Mouse (Mus musculus): ENCODE data around the gene Nbas. TPM values are rescaled to one million over a fixed set of nuclear protein-coding genes. Genes with fewer than 3 reads are reported as not detected.

Gene Nbas
- polyA plus RNA-seq, 1 experiment from 2014 or later = 16.9 TPM

DNA sequence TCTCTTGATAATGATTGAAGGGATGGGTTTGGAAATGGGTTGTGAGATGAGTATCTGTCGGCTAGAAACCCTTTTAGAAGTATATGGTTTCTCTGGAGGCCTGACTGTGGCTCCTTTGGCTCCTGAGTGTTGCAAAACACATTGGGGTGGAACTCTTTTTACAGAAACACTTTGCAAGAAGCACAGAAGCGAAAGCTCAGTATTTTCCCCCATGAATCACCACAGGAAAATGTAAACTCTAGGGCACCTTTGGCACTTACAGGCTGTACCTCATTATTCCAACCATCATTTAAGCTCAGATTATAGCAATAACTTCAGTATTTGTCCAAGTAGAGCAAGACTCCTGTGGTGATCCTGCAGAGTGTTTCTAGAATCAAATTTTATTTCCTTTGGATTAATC is 180.0 kb downstream of the Nbas start:
- H3K4me3 ChIP-seq (ENCODE audit: low read length) = no peak overlapping the region
- H3K27me3 ChIP-seq (replicated peaks; ENCODE audit: control insufficient read depth, insufficient read depth, low read length) = no peaks in the 10 kb centered on the region
- H3K9me3 ChIP-seq (ENCODE audit: control insufficient read depth, low read length) = no peaks in the 10 kb centered on the region
- no peak for ATAC-seq
- H3K4me1 ChIP-seq (ENCODE audit: control insufficient read depth, insufficient read depth, low read length) = no peaks in the 10 kb centered on the region; the same call in 1 of the 2 replicates
- no peak overlapping the region for H3K4me2 ChIP-seq (ENCODE audit: low read depth, low read length)
- H3K9ac ChIP-seq (ENCODE audit: low read depth, low read length) = no peak overlapping the region
- WGBS = 74% methylated on average over 2 of the region's 2 CpGs
- no peaks in the 10 kb centered on the region for H3K36me3 ChIP-seq (ENCODE audit: control insufficient read depth, insufficient read depth, low read length)
- H3K27ac ChIP-seq (ENCODE audit: low read length) = no peak overlapping the region

DNA sequence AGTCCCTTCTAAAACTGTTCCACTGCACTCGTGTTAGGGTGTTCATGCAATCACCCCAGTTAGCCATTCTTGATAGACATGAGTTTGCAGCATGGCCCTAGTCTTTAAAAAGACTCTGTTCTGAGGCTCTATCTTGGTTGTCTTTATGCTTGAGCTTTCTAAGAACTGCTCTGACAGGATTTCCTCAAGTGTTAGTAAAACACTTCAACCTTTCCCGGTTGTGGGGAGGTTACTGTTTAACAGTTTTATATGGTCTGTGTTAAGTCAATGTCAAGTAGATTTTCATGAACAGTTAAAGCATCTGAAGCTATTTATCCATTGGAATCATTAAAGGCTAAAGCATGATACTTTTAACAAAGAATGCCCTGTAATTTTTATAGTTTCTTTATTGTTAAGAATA is 183.1 kb downstream of the Nbas start:
- 49% methylated on average over 2 of the region's 2 CpGs for WGBS
- Histone ChIP-seq H3K4me1 (ENCODE audit: control insufficient read depth, insufficient read depth, low read length) (no peaks in the 10 kb centered on the region; the same call in 1 of the 2 replicates), H3K9ac (ENCODE audit: low read depth, low read length) (no peak overlapping the region), H3K27ac (ENCODE audit: low read length) (no peak overlapping the region), H3K9me3 (ENCODE audit: control insufficient read depth, low read length) (no peaks in the 10 kb centered on the region), H3K36me3 (ENCODE audit: control insufficient read depth, insufficient read depth, low read length) (peaks cover 3% of the 10 kb centered on the region; the same call in 1 of the 2 replicates), H3K27me3 (replicated peaks; ENCODE audit: control insufficient read depth, insufficient read depth, low read length) (no peaks in the 10 kb centered on the region), H3K4me2 (ENCODE audit: low read depth, low read length) (no peak overlapping the region), H3K4me3 (ENCODE audit: low read length) (no peak overlapping the region)
- ATAC-seq = no peak

DNA sequence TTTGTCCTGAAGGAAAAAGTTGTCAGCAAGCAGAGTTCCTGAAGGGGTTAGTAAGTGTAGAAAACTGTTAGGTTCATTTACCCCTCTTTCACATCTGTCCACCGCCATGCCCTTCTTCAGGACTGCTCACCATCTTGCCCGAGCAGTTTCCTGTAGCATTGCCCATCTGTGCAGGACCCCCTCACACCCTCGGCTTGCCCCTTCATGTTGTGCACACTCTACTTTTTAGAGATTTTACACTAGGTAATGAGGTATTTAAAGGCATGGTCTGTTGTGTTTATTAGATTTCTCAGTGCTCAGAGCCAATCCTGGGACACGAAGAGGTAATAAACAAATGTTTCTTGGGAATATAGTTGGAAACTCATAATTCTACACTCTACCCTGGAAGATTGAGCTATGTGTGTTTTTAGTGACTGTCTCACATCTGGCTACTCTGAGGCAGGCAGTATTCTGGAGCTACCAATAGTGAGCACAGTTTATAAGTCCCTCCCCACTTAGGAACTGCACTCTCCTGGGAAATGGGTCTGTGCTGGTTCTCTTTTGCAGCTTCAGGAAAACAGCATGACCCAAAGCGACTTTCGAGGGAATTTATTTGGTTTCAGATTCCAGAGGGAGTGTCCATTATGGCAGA is 191.4 kb downstream of the Nbas start:
- Histone ChIP-seq H3K27me3 (replicated peaks; ENCODE audit: control insufficient read depth, insufficient read depth, low read length) (no peaks in the 10 kb centered on the region), H3K36me3 (ENCODE audit: control insufficient read depth, insufficient read depth, low read length) (peaks cover 3% of the 10 kb centered on the region; the same call in 1 of the 2 replicates), H3K4me1 (ENCODE audit: control insufficient read depth, insufficient read depth, low read length) (no peaks in the 10 kb centered on the region), H3K9me3 (ENCODE audit: control insufficient read depth, low read length) (no peaks in the 10 kb centered on the region), H3K27ac (ENCODE audit: low read length) (no peak overlapping the region), H3K9ac (ENCODE audit: low read depth, low read length) (no peak overlapping the region), H3K4me2 (ENCODE audit: low read depth, low read length) (no peak overlapping the region), H3K4me3 (ENCODE audit: low read length) (no peak overlapping the region)
- 86% methylated on average over 6 of the region's 6 CpGs for WGBS
- no peak for ATAC-seq

DNA sequence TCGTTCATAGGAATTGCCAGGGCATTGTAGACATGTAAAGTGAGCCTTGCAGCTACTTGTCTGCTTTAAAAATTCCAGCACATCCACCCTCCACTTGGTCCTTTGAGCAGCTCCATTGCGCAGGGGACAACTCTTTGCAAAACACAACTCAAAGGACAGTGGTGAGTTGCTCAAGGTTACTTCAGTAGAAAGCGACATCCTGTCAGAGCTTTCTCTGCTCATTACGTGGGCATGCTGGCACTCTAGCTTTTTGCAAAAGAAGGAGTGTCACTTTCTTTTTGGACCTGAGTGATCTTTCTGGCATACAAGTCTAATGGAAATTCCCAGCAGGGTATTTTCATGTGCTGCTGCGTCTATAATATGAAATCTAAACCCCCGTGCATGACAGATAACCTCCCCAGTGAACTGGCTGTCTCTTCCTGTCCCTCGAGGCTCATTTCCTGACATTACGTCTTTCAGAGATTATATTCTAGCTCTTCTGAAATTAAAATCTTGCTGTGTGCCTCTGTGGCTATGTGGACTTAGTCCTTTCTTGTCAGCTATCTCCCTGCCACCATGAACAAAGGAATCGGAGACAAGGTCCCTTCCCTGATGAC is 192.7 kb downstream of the Nbas start:
- Histone ChIP-seq H3K9me3 (ENCODE audit: control insufficient read depth, low read length) (no peaks in the 10 kb centered on the region), H3K36me3 (ENCODE audit: control insufficient read depth, insufficient read depth, low read length) (no peaks in the 10 kb centered on the region), H3K9ac (ENCODE audit: low read depth, low read length) (no peak overlapping the region), H3K4me3 (ENCODE audit: low read length) (no peak overlapping the region), H3K27me3 (replicated peaks; ENCODE audit: control insufficient read depth, insufficient read depth, low read length) (no peaks in the 10 kb centered on the region), H3K4me2 (ENCODE audit: low read depth, low read length) (no peak overlapping the region), H3K27ac (ENCODE audit: low read length) (no peak overlapping the region), H3K4me1 (ENCODE audit: control insufficient read depth, insufficient read depth, low read length) (no peaks in the 10 kb centered on the region)
- ATAC-seq = no peak
- 81% methylated on average over 9 of the region's 9 CpGs for WGBS

DNA sequence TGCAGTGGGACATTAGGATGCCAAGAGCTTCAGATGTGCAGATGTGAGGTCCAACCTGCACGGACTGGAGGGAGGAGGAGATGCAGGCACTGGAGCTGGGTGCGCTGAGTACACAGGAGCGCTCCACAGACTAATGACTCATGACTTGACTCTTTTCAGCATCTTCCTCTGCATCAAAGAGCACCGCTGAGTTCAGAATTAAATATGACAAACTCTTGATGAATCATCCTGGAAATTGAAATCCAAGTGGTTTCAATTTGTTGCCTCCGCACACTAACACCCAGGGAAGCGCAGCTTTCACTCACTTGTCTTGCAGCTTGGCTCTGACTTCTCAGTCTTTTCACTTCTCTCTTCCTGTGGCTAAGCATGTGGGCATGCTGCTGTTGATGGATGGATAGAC is 193.5 kb downstream of the Nbas start:
- H3K9ac ChIP-seq (ENCODE audit: low read depth, low read length) = no peak overlapping the region
- no peaks in the 10 kb centered on the region for H3K27me3 ChIP-seq (replicated peaks; ENCODE audit: control insufficient read depth, insufficient read depth, low read length)
- no peaks in the 10 kb centered on the region for H3K9me3 ChIP-seq (ENCODE audit: control insufficient read depth, low read length)
- H3K4me1 ChIP-seq (ENCODE audit: control insufficient read depth, insufficient read depth, low read length) = no peaks in the 10 kb centered on the region
- 94% methylated on average over 6 of the region's 6 CpGs for WGBS
- no peak overlapping the region for H3K27ac ChIP-seq (ENCODE audit: low read length)
- no peaks in the 10 kb centered on the region for H3K36me3 ChIP-seq (ENCODE audit: control insufficient read depth, insufficient read depth, low read length)
- no peak for ATAC-seq
- H3K4me3 ChIP-seq (ENCODE audit: low read length) = no peak overlapping the region
- H3K4me2 ChIP-seq (ENCODE audit: low read depth, low read length) = no peak overlapping the region

DNA sequence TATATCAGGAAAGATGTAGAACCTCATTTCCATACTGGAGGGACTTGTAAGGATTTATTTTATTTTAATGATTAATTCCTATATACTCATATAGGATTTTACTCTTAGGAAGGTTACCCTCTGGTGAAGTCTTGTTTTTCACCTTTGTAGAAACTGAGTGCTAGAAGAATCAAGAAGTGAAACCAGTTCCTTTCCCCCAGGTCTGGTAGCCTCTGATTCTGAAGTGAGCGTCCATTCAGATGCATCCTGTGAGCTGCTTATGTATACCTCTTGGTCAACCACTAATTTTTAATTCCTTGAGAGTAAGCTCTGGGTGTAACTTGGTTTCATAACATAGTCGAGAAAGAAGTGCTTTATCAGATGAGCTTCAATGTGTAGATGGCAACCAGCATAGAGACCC is 196.6 kb downstream of the Nbas start:
- Histone ChIP-seq H3K27ac (ENCODE audit: low read length) (no peak overlapping the region), H3K9me3 (ENCODE audit: control insufficient read depth, low read length) (no peaks in the 10 kb centered on the region), H3K4me3 (ENCODE audit: low read length) (no peak overlapping the region), H3K4me2 (ENCODE audit: low read depth, low read length) (no peak overlapping the region), H3K27me3 (replicated peaks; ENCODE audit: control insufficient read depth, insufficient read depth, low read length) (no peaks in the 10 kb centered on the region), H3K36me3 (ENCODE audit: control insufficient read depth, insufficient read depth, low read length) (no peaks in the 10 kb centered on the region), H3K9ac (ENCODE audit: low read depth, low read length) (no peak overlapping the region), H3K4me1 (ENCODE audit: control insufficient read depth, insufficient read depth, low read length) (no peaks in the 10 kb centered on the region)
- ATAC-seq = no peak
- WGBS = 91% methylated on average over 2 of the region's 2 CpGs

DNA sequence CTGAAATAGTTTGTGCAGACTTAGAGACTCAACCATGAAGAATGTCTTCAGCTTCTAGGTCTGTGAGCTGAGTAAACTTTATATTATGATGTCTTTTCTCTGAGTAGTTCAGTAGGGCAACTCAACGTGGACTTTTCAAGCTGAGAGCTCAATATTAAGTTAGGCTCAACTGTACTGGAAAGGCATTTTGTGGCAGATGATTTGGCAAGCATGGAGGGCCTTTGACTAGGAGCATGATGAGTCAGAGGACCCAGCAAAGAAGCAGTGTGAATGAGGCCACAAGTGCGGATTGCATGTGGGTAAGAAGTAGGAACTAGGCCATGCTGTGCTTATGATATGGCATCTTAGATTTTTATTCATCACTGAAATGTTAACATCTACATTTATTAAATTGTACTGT is 205.9 kb downstream of the Nbas start:
- Histone ChIP-seq H3K27ac (ENCODE audit: low read length) (no peak overlapping the region), H3K9ac (ENCODE audit: low read depth, low read length) (no peak overlapping the region), H3K4me3 (ENCODE audit: low read length) (no peak overlapping the region), H3K4me2 (ENCODE audit: low read depth, low read length) (no peak overlapping the region), H3K27me3 (replicated peaks; ENCODE audit: control insufficient read depth, insufficient read depth, low read length) (no peaks in the 10 kb centered on the region), H3K36me3 (ENCODE audit: control insufficient read depth, insufficient read depth, low read length) (0 out of 2 replicates have a peak, but pooled peaks cover 5% of the 10 kb centered on the region), H3K9me3 (ENCODE audit: control insufficient read depth, low read length) (no peaks in the 10 kb centered on the region), H3K4me1 (ENCODE audit: control insufficient read depth, insufficient read depth, low read length) (no peaks in the 10 kb centered on the region)
- 94% methylated on average over 2 of the region's 2 CpGs for WGBS
- no peak for ATAC-seq

DNA sequence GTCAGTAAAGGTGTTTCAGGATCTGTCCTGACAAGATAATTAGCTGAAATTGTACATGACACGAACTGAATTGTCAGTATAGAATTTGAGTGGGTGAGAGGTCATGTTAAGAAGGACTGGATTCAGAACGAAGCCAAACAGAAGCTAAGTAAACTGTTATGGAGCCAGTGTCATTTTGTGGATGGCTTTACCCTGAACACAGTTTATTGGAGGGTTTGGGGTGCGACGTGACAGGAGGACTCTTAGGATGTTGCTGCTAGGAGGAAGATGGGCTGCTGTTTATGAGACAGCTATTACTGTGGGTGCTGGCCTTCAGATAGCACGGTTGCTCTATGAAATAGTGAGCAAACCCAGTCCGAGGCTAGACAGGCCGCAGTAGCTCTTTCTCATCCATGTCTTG is 210.2 kb downstream of the Nbas start:
- Histone ChIP-seq H3K36me3 (ENCODE audit: control insufficient read depth, insufficient read depth, low read length) (no peaks in the 10 kb centered on the region), H3K27ac (ENCODE audit: low read length) (no peak overlapping the region), H3K4me3 (ENCODE audit: low read length) (no peak overlapping the region), H3K27me3 (replicated peaks; ENCODE audit: control insufficient read depth, insufficient read depth, low read length) (no peaks in the 10 kb centered on the region), H3K9me3 (ENCODE audit: control insufficient read depth, low read length) (no peaks in the 10 kb centered on the region), H3K4me1 (ENCODE audit: control insufficient read depth, insufficient read depth, low read length) (no peaks in the 10 kb centered on the region), H3K4me2 (ENCODE audit: low read depth, low read length) (no peak overlapping the region), H3K9ac (ENCODE audit: low read depth, low read length) (no peak overlapping the region)
- 86% methylated on average over 7 of the region's 7 CpGs for WGBS
- ATAC-seq = no peak

DNA sequence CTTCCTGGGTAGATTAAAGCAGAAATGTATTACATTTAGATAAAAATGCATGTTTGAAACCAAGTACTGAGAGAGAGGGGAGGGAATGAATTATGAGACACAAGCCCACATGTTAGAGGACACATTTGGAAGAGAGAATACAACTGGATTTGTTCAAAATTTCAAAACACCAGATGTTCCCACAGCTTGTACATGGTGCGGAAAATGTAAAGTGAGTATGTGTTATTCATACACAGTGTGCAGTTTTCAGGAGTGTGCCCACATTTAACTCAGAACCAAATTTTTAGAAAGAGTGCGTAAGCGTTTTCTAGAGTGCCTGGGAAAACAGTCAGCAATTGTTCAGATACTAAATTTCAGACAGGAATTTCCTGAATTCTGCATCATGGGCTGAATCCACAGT is 217.3 kb downstream of the Nbas start:
- Histone ChIP-seq H3K27ac (ENCODE audit: low read length) (no peak overlapping the region), H3K9me3 (ENCODE audit: control insufficient read depth, low read length) (no peaks in the 10 kb centered on the region), H3K4me1 (ENCODE audit: control insufficient read depth, insufficient read depth, low read length) (no peaks in the 10 kb centered on the region), H3K4me2 (ENCODE audit: low read depth, low read length) (no peak overlapping the region), H3K9ac (ENCODE audit: low read depth, low read length) (no peak overlapping the region), H3K27me3 (replicated peaks; ENCODE audit: control insufficient read depth, insufficient read depth, low read length) (no peaks in the 10 kb centered on the region), H3K36me3 (ENCODE audit: control insufficient read depth, insufficient read depth, low read length) (no peaks in the 10 kb centered on the region; the same call in 1 of the 2 replicates), H3K4me3 (ENCODE audit: low read length) (no peak overlapping the region)
- ATAC-seq = no peak
- 76% methylated on average over 3 of the region's 3 CpGs for WGBS

DNA sequence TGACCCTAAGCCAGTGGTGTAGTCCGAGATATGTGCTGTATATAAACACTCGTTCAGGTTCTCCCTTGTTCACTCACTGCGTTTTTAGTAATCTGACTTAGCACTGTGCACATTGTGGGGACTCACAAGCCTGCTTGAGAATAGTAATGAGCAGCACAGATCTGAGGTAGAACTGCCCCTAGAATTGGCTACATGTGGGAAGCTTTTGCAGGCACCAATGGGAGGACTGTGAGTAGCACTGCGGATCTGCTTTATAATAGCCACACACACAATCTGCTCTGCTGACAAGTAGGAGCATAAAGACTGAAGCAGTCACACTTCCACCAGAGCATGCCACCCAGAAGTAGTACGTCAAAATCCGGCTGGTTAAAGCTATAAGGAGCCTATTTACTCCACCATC is 228.3 kb downstream of the Nbas start:
- WGBS = 80% methylated on average over 6 of the region's 6 CpGs

More for the DNA sequence above, 228.3 kb downstream of the Nbas start:
- no peak overlapping the region for H3K4me2 ChIP-seq (ENCODE audit: low read depth, low read length)
- H3K9me3 ChIP-seq (ENCODE audit: control insufficient read depth, low read length) = no peaks in the 10 kb centered on the region
- ATAC-seq = no peak
- no peaks in the 10 kb centered on the region for H3K27me3 ChIP-seq (replicated peaks; ENCODE audit: control insufficient read depth, insufficient read depth, low read length)
- H3K4me3 ChIP-seq (ENCODE audit: low read length) = no peak overlapping the region
- no peak overlapping the region for H3K27ac ChIP-seq (ENCODE audit: low read length)
- H3K9ac ChIP-seq (ENCODE audit: low read depth, low read length) = no peak overlapping the region
- no peaks in the 10 kb centered on the region for H3K4me1 ChIP-seq (ENCODE audit: control insufficient read depth, insufficient read depth, low read length)
- no peaks in the 10 kb centered on the region for H3K36me3 ChIP-seq (ENCODE audit: control insufficient read depth, insufficient read depth, low read length)

Data from intestine, embryonic 16.5 days (tissue).